Mouse (Mus musculus) E14TG2a.4 (cell line): ENCODE measurements around the gene Spdef.

Experiments used
- CTCF ChIP-seq: conservative IDR thresholded peaks from 2 replicates; pipeline ENCODE4 v1.5.1; 2014; ENCODE audit warnings: low read length
- NANOG ChIP-seq: IDR thresholded peaks from 2 replicates; pipeline ENCODE4 v1.6.1; 2014; ENCODE audit warnings: borderline replicate concordance, low read length, mixed read lengths
- POU5F1 ChIP-seq: IDR thresholded peaks from 2 replicates; pipeline ENCODE4 v1.6.1; 2014; ENCODE audit warnings: low read length, borderline replicate concordance

- TF ChIP-seq CTCF: no peak
- no peak for TF ChIP-seq NANOG
- TF ChIP-seq POU5F1: no peak
Observed at GRCm38 (mm10) chr17:27767120-27767519, 38.4 kb upstream of the Spdef start.
